In genomic region chr9:78475383-78475780, GRCm38 (mm10) we compare ENCODE assay signal across 24 mouse cellular contexts. TPM values are rescaled to one million over a fixed set of nuclear protein-coding genes. Genes with fewer than 3 reads are reported as not detected.
A peak's percentile ranks its signal among the peaks of the same experiment; 100 is the strongest.
DNase-seq lines count a peak whose midpoint lies in the region; ATAC-seq and TF ChIP-seq lines count a peak whose summit lies in the region.
"Had no signal": no experiment of that assay in that cellular context is flagged by ENCODE, and none has a peak within 500 bp of the region (broad histone marks: within the 10 kb centered on the region; RNA-seq: fewer than 3 reads in every experiment).

No protein-coding gene starts in this region.

- H3ac ChIP-seq in myocyte (ENCODE audit: control insufficient read depth, insufficient read length) = no peak overlapping the region

- H3K4me3 ChIP-seq in lung, embryonic 14.5 days (ENCODE audit: low read depth, low read length) = no peak overlapping the region
- no peak overlapping the region for H3K4me3 ChIP-seq in myocyte
- H3K4me3 ChIP-seq in forebrain, embryonic 10.5 days = no peak overlapping the region
- H3K4me3 ChIP-seq in hindbrain, embryonic 12.5 days = no peak overlapping the region
- H3K4me3 ChIP-seq: embryonic facial prominence, embryonic 13.5 days; erythroblast, embryonic 14.5 days; forebrain, embryonic 15.5 days; hindbrain, embryonic 13.5 days; intestine, embryonic 15.5 days had no signal

- no peak overlapping the region for H3K4me2 ChIP-seq in lung, embryonic 14.5 days
- no peak overlapping the region for H3K4me2 ChIP-seq in myocyte (ENCODE audit: low read depth)
- H3K4me2 ChIP-seq in hindbrain, embryonic 12.5 days (replicated peaks) = no peak overlapping the region
- H3K4me2 ChIP-seq: embryonic facial prominence, embryonic 13.5 days; forebrain, embryonic 15.5 days; hindbrain, embryonic 13.5 days; intestine, embryonic 15.5 days had no signal

- no peak for TF ChIP-seq CTCF in lung, embryonic 14.5 days (IDR thresholded peaks at IDR 0.05; ENCODE audit: low read depth)
- peak; percentile 16 for TF ChIP-seq CTCF in Patski (IDR thresholded peaks at IDR 0.05)

- no peak overlapping the region for H3K27ac ChIP-seq in lung, embryonic 14.5 days (ENCODE audit: low read depth)
- no peak overlapping the region for H3K27ac ChIP-seq in forebrain, embryonic 10.5 days
- no peak overlapping the region for H3K27ac ChIP-seq in hindbrain, embryonic 12.5 days
- H3K27ac ChIP-seq: embryonic facial prominence, embryonic 13.5 days; forebrain, embryonic 15.5 days; hindbrain, embryonic 13.5 days; hindbrain, postnatal 0 days; intestine, embryonic 15.5 days had no signal

- POLR2A ChIA-PET in Patski (lab: Charles Lee) = interaction anchor here (1.3 kb wide), 1 partner anchor 52 kb away, joined by 4 read pairs; no protein-coding TSS in a partner anchor

- no peaks in the 10 kb centered on the region for H3K4me1 ChIP-seq in lung, embryonic 14.5 days (ENCODE audit: insufficient read depth)
- peaks cover 16% of the 10 kb centered on the region for H3K4me1 ChIP-seq in forebrain, embryonic 10.5 days
- H3K4me1 ChIP-seq in hindbrain, embryonic 12.5 days = peaks cover 9% of the 10 kb centered on the region

- 79% methylated on average over 2 of the region's 2 CpGs for WGBS in lung, embryonic 14.5 days
- 91% methylated on average over 2 of the region's 2 CpGs for WGBS in forebrain, embryonic 10.5 days
- whole genome bisulfite sequencing in hindbrain, embryonic 12.5 days = 93% methylated on average over 2 of the region's 2 CpGs

- ATAC-seq in lung, embryonic 14.5 days (ENCODE audit: insufficient read depth) = no peak
- ATAC-seq in Patski = no peak
- ATAC-seq in monocyte, adult 5-6 weeks (replicated peaks; ENCODE audit: insufficient number of reproducible peaks, low FRiP score, low TSS enrichment, poor library complexity, severe bottlenecking) = no peak
- no peak for ATAC-seq in hindbrain, embryonic 12.5 days (ENCODE audit: low FRiP score)
- ATAC-seq: forebrain, embryonic 15.5 days; hindbrain, postnatal 0 days; intestine, embryonic 15.5 days had no signal

- H3K27me3 ChIP-seq in lung, embryonic 14.5 days (ENCODE audit: insufficient read depth, low read length) = no peaks in the 10 kb centered on the region
- H3K27me3 ChIP-seq in Patski (no peaks in the 10 kb centered on the region), myocyte (ENCODE audit: control insufficient read depth, insufficient read depth, insufficient read length) (no peaks in the 10 kb centered on the region)
- no peaks in the 10 kb centered on the region for H3K27me3 ChIP-seq in forebrain, embryonic 10.5 days (ENCODE audit: poor library complexity, severe bottlenecking)
- H3K27me3 ChIP-seq in hindbrain, embryonic 12.5 days = no peaks in the 10 kb centered on the region
- H3K27me3 ChIP-seq: embryonic facial prominence, embryonic 13.5 days; forebrain, embryonic 15.5 days; hindbrain, embryonic 13.5 days; intestine, embryonic 15.5 days had no signal

- no peak overlapping the region for H3K9ac ChIP-seq in lung, embryonic 14.5 days
- no peak overlapping the region for H3K9ac ChIP-seq in hindbrain, embryonic 12.5 days
- H3K9ac ChIP-seq: embryonic facial prominence, embryonic 13.5 days; forebrain, embryonic 15.5 days; hindbrain, embryonic 13.5 days; intestine, embryonic 15.5 days had no signal

- no peak for TF ChIP-seq POLR2A in myocyte (IDR thresholded peaks at IDR 0.05; ENCODE audit: insufficient read length, low read depth)

- peak; percentile 5 for DNase-seq in lung, embryonic 14.5 days
- no peak for DNase-seq in lung, postnatal 10 days
- DNase-seq in A20 (ENCODE audit: low read depth, low spot score) = peak; percentile 37
- DNase-seq in Patski (ENCODE audit: low read depth, low spot score) = no peak
- no peak for DNase-seq in forebrain, embryonic 10.5 days (ENCODE audit: extremely low spot score, low spot score)
- DNase-seq: adrenal gland, adult 2 months; adrenal gland, postnatal 36 days; cerebellum, adult 11 months; cerebellum, adult 9-10 months; cerebellum, postnatal 25 days; gastrocnemius, postnatal 25 days; heart, postnatal 10 days; heart, postnatal 4 days; kidney, adult 18-20 months had no signal

- no peaks in the 10 kb centered on the region for H3K9me3 ChIP-seq in lung, embryonic 14.5 days (ENCODE audit: low read depth, low read length)
- H3K9me3 ChIP-seq in forebrain, embryonic 10.5 days = no peaks in the 10 kb centered on the region
- no peaks in the 10 kb centered on the region for H3K9me3 ChIP-seq in hindbrain, embryonic 12.5 days (replicated peaks)
- H3K9me3 ChIP-seq: embryonic facial prominence, embryonic 13.5 days; forebrain, embryonic 15.5 days; G1E; hindbrain, embryonic 13.5 days; intestine, embryonic 15.5 days had no signal

- peaks cover 85% of the 10 kb centered on the region for H3K36me3 ChIP-seq in lung, embryonic 14.5 days (ENCODE audit: insufficient read depth)
- H3K36me3 ChIP-seq in myocyte (ENCODE audit: control insufficient read depth, insufficient read depth) = peaks cover 59% of the 10 kb centered on the region
- H3K36me3 ChIP-seq in forebrain, embryonic 10.5 days (replicated peaks) = peaks cover 91% of the 10 kb centered on the region
- H3K36me3 ChIP-seq in hindbrain, embryonic 12.5 days = peaks cover 53% of the 10 kb centered on the region

- in situ Hi-C loops in Patski (cut with MboI; ENCODE audit: low pct_unique_long_range_greater_than_20kb) = no loop called here

- CTCF ChIA-PET in Patski (lab: Charles Lee) = interaction anchor here (3.7 kb wide), 1 partner anchor 68 kb away, joined by 13 read pairs; no protein-coding TSS in a partner anchor

- H3K79me2 ChIP-seq in myocyte (ENCODE audit: control insufficient read depth, insufficient read depth) = peaks cover 23% of the 10 kb centered on the region

TF ChIP-seq in myocyte, 11 proteins besides CTCF, POLR2A, EP300 and RAD21:
- no peak for TF ChIP-seq REST (IDR thresholded peaks at IDR 0.05; ENCODE audit: insufficient read depth, insufficient read length)
- no peak for TF ChIP-seq TCF12 (IDR thresholded peaks at IDR 0.05; ENCODE audit: insufficient read depth, poor library complexity, severe bottlenecking)
- peak; percentile 34 for TF ChIP-seq POLR2AphosphoS2 (IDR thresholded peaks at IDR 0.05; ENCODE audit: insufficient read length, low read depth)
- TF ChIP-seq MAX (IDR thresholded peaks at IDR 0.05; ENCODE audit: low read depth) = no peak

RNA-seq across cellular contexts. Expression of gene Eef1a1, which starts 13.6 kb away (rescaled TPM):
- polyA plus RNA-seq in lung, embryonic 14.5 days (2014; fragmentation: Nextera tagmentation; extraction: Ambion mirVana) = 5,431 and 5,487 TPM in 2 replicates
- polyA plus RNA-seq in Patski (2021) = 8,737 TPM
- polyA plus RNA-seq in myocyte (2012; fragmentation: generic; extraction: Trizol) = 8,203 TPM
- 3,994 and 4,016 TPM in 2 replicates for polyA plus RNA-seq in forebrain, embryonic 10.5 days (2016; fragmentation: Nextera tagmentation; extraction: Ambion mirVana)
- 6,370 to 7,055 TPM (median 6,774 TPM) in 3 replicates for total RNA-seq in monocyte, adult 5-6 weeks (2017)
- 3,262 and 3,359 TPM in 2 replicates for polyA plus RNA-seq in hindbrain, embryonic 12.5 days (2016; fragmentation: Nextera tagmentation; extraction: Ambion mirVana)

RNA-seq across cellular contexts. Expression of gene Gm17324, which starts 26.8 kb away (rescaled TPM):
- polyA plus RNA-seq in lung, embryonic 14.5 days (2014; fragmentation: Nextera tagmentation; extraction: Ambion mirVana) = 0.38 and 1.0 TPM in 2 replicates
- not detected for polyA plus RNA-seq in Patski (2021)
- polyA plus RNA-seq in myocyte (2012; fragmentation: generic; extraction: Trizol) = 0.13 TPM
- polyA plus RNA-seq in forebrain, embryonic 10.5 days (2016; fragmentation: Nextera tagmentation; extraction: Ambion mirVana) = 0.58 and 0.88 TPM in 2 replicates
- not detected in 3 replicates for total RNA-seq in monocyte, adult 5-6 weeks (2017)
- polyA plus RNA-seq in hindbrain, embryonic 12.5 days (2016; fragmentation: Nextera tagmentation; extraction: Ambion mirVana) = 0.84 and 1.3 TPM in 2 replicates
- total RNA-seq: adrenal gland, adult 2 months; G1E; gastrocnemius, postnatal 25 days; heart, postnatal 10 days; heart, postnatal 4 days had no signal

RNA-seq across cellular contexts. Expression of gene Mto1, which starts 27.4 kb away (rescaled TPM):
- polyA plus RNA-seq in lung, embryonic 14.5 days (2014; fragmentation: Nextera tagmentation; extraction: Ambion mirVana) = 25.0 and 26.8 TPM in 2 replicates
- polyA plus RNA-seq in Patski (2021) (23.8 TPM), myocyte (2012; fragmentation: generic; extraction: Trizol) (10.8 TPM)
- polyA plus RNA-seq in forebrain, embryonic 10.5 days (2016; fragmentation: Nextera tagmentation; extraction: Ambion mirVana) = 23.5 and 26.1 TPM in 2 replicates
- 29.0 to 42.6 TPM (median 34.6 TPM) in 3 replicates for total RNA-seq in monocyte, adult 5-6 weeks (2017)
- 23.2 and 26.9 TPM in 2 replicates for polyA plus RNA-seq in hindbrain, embryonic 12.5 days (2016; fragmentation: Nextera tagmentation; extraction: Ambion mirVana)

RNA-seq across cellular contexts. Expression of gene Cgas, which starts 32.3 kb away (rescaled TPM):
- polyA plus RNA-seq in lung, embryonic 14.5 days (2014; fragmentation: Nextera tagmentation; extraction: Ambion mirVana) = 3.1 and 3.4 TPM in 2 replicates
- polyA plus RNA-seq in Patski (2021) = 3.0 TPM
- polyA plus RNA-seq in myocyte (2012; fragmentation: generic; extraction: Trizol) = 0.56 TPM
- polyA plus RNA-seq in forebrain, embryonic 10.5 days (2016; fragmentation: Nextera tagmentation; extraction: Ambion mirVana) = 0.27 and 0.32 TPM in 2 replicates
- total RNA-seq in monocyte, adult 5-6 weeks (2017) = 5.0 to 10.2 TPM (median 6.5 TPM) in 3 replicates
- 0.76 and 0.90 TPM in 2 replicates for polyA plus RNA-seq in hindbrain, embryonic 12.5 days (2016; fragmentation: Nextera tagmentation; extraction: Ambion mirVana)

Comparison
In these comparisons a context has a peak if more than half of its experiments do, and no peak if none do; other contexts are left out.
1. DNase-seq: peak in lung, embryonic 14.5 days (single experiment) and A20 (single experiment); none in lung, postnatal 10 days (single experiment), Patski (single experiment) and forebrain, embryonic 10.5 days (single experiment).